Mouse (Mus musculus) CD8-positive naive resting alpha-beta T cell, adult 2 months (primary cell): ENCODE data around the gene Aqp11.

Experiments
- DNase-seq, 2 experiments: peaks; one replicate each; pipeline ENCODE4 v3.0.0; 2022; ENCODE audit warnings: low read depth in 2 of 2, low spot score in 2 of 2

The Aqp11 gene

GRCm38 (mm10) chr7:97737638-97738456 lies at the start of gene Aqp11:
Gene Aqp11, minus strand, starts transcription at chr7:97738289.
- DNase-seq: peak; percentile 26 to 38

GRCm38 (mm10) chr7:97783523-97783922 lies 45.4 kb upstream of the Aqp11 start:
- no peak for DNase-seq

GRCm38 (mm10) chr7:97781496-97781895 lies 43.4 kb upstream of the Aqp11 start:
- no peak for DNase-seq

- DNase-seq: no peak
Measured at GRCm38 (mm10) chr7:97780815-97781214, 42.7 kb upstream of the Aqp11 start.

- DNase-seq: no peak
Measured at GRCm38 (mm10) chr7:97780222-97780621, 42.1 kb upstream of the Aqp11 start.

- no peak for DNase-seq
Measured at GRCm38 (mm10) chr7:97777191-97777590, 39.1 kb upstream of the Aqp11 start.

GRCm38 (mm10) chr7:97775923-97776322 lies 37.8 kb upstream of the Aqp11 start:
- DNase-seq: no peak

- no peak for DNase-seq
Measured at GRCm38 (mm10) chr7:97775380-97775779, 37.3 kb upstream of the Aqp11 start.

- no peak for DNase-seq
Measured at GRCm38 (mm10) chr7:97770841-97771620, 32.9 kb upstream of the Aqp11 start.

GRCm38 (mm10) chr7:97769020-97769419 lies 30.9 kb upstream of the Aqp11 start:
- no peak for DNase-seq

GRCm38 (mm10) chr7:97767841-97768240 lies 29.8 kb upstream of the Aqp11 start:
- no peak for DNase-seq

GRCm38 (mm10) chr7:97766406-97767166 lies 28.5 kb upstream of the Aqp11 start:
- DNase-seq: no peak

GRCm38 (mm10) chr7:97765963-97766347 lies 27.9 kb upstream of the Aqp11 start:
- no peak for DNase-seq

- no peak for DNase-seq
Measured at GRCm38 (mm10) chr7:97765181-97765962, 27.3 kb upstream of the Aqp11 start.

GRCm38 (mm10) chr7:97764591-97764990 lies 26.5 kb upstream of the Aqp11 start:
- DNase-seq: no peak

- DNase-seq: no peak
Measured at GRCm38 (mm10) chr7:97756967-97757881, 19.1 kb upstream of the Aqp11 start.

- peak; percentile 36 to 56 for DNase-seq
Measured at GRCm38 (mm10) chr7:97749207-97750190, 11.4 kb upstream of the Aqp11 start.

GRCm38 (mm10) chr7:97748527-97749206 lies 10.6 kb upstream of the Aqp11 start:
- peak; percentile 26 to 45 for DNase-seq
